Mouse (Mus musculus) thymus, postnatal 14 days (tissue): ENCODE data around the gene Pstk.
"Not testable (repeated sequence)": the region's sequence is repeated elsewhere in the genome, so short reads cannot be mapped to it uniquely, and the experiment has no call there.

Source experiments
- DNase-seq: peaks from one replicate; pipeline ENCODE4 v3.0.0; 2021

Pstk gene

GRCm38 (mm10) chr7:131416742-131417141, 45.8 kb downstream of the Pstk start:
- not testable (repeated sequence) for DNase-seq

GRCm38 (mm10) chr7:131417605-131418004, 46.7 kb downstream of the Pstk start:
- no peak for DNase-seq

DNA sequence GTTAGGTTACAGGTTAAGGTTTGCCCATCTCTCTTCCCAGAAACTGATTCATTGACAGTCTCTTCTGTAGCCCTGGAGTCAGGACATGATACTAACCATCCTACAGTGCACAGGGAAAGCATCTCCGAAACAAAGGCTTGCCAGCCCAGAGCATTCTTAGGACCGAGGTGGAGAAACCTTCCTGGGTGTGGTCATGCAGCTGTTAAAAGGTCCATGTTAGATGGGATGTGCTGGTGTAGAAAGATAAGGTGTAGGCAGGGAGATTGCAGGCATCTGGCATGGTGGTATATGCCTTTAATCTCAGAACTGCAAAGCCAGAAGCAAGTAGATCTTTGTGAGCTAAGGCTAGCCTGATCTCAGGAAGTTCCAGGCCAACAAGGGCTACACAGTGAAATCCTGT, 54.0 kb downstream of the Pstk start:
- no peak for DNase-seq

DNA sequence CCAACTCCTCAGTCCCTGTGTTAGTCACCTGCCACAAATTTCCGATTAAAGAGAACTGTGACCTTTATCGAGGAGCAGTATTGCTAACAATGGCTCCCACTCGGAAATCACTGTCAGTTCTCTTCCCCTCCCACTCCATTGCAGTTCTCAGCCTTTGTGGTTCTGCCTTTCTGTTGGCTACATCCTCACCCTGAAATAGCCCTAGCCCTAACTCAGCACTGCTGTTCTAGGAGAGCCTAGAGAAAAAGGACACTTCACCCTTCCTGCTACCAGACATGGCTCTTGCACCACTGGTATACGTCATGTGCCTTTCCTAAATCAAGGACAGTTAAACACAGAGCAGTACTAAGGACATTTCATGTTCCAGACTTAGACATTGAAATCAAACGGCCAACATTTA, 56.4 kb downstream of the Pstk start:
- no peak for DNase-seq

DNA sequence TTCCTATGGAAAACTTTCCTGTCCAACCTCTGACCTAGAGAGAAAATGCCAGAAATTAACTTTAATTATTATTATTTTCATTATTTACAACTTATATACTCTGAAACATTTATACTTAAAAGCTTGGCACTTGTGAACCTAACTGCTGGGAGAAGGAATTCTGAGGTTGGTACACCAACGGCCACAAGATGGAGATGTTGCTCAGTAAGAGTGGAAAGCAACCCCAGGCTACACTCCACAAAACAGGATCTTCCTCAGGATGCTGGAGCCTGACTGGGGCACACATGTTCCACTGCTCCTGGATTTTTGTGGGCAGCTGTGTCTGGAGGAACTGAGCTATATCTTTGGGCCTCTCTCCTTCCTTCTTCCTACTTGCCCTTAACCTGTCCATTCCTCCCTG, 61.3 kb downstream of the Pstk start:
- DNase-seq = no peak

GRCm38 (mm10) chr7:131434276-131434675, 63.3 kb downstream of the Pstk start:
- no peak for DNase-seq

GRCm38 (mm10) chr7:131437051-131437450, 66.1 kb downstream of the Pstk start:
- DNase-seq = no peak
